Mouse (Mus musculus): ENCODE data around the gene Fadd. TPM values are rescaled to one million over a fixed set of nuclear protein-coding genes. Genes with fewer than 3 reads are reported as not detected.

Gene Fadd
- polyA plus RNA-seq, 1 experiment from 2014 or later = 11.7 TPM

- DNase-seq (ENCODE audit: low spot score) = no peak
- 64% methylated on average over 4 of the region's 4 CpGs for WGBS
- ATAC-seq (replicated peaks; ENCODE audit: low FRiP score) = no peak
- Histone ChIP-seq H3K4me2 (no peak overlapping the region), H3K36me3 (ENCODE audit: control insufficient read depth, insufficient read depth, low read length) (no peaks in the 10 kb centered on the region), H3K4me1 (replicated peaks; ENCODE audit: control insufficient read depth, insufficient read depth, low read length) (no peaks in the 10 kb centered on the region), H3K27ac (ENCODE audit: low read depth, low read length) (no peak overlapping the region), H3K4me3 (ENCODE audit: low read depth, low read length) (no peak overlapping the region), H3K27me3 (replicated peaks; ENCODE audit: control insufficient read depth, insufficient read depth, low read length) (no peaks in the 10 kb centered on the region; the same call in 1 of the 2 replicates), H3K9me3 (ENCODE audit: control insufficient read depth, low read length) (no peaks in the 10 kb centered on the region), H3K9ac (ENCODE audit: low read depth, low read length) (no peak overlapping the region)
Measured at GRCm38 (mm10) chr7:144612829-144613228, 30.6 kb upstream of the Fadd start.

GRCm38 (mm10) chr7:144612351-144612750 lies 30.1 kb upstream of the Fadd start:
- H3K4me3 ChIP-seq (ENCODE audit: low read depth, low read length) = no peak overlapping the region
- no peaks in the 10 kb centered on the region; the same call in 1 of the 2 replicates for H3K27me3 ChIP-seq (replicated peaks; ENCODE audit: control insufficient read depth, insufficient read depth, low read length)
- no peak overlapping the region for H3K27ac ChIP-seq (ENCODE audit: low read depth, low read length)
- no peak overlapping the region for H3K4me2 ChIP-seq
- H3K9me3 ChIP-seq (ENCODE audit: control insufficient read depth, low read length) = no peaks in the 10 kb centered on the region
- no peak overlapping the region for H3K9ac ChIP-seq (ENCODE audit: low read depth, low read length)
- DNase-seq (ENCODE audit: low spot score) = no peak
- 68% methylated on average over 4 of the region's 4 CpGs for WGBS
- no peaks in the 10 kb centered on the region for H3K36me3 ChIP-seq (ENCODE audit: control insufficient read depth, insufficient read depth, low read length)
- H3K4me1 ChIP-seq (replicated peaks; ENCODE audit: control insufficient read depth, insufficient read depth, low read length) = no peaks in the 10 kb centered on the region
- ATAC-seq (replicated peaks; ENCODE audit: low FRiP score) = no peak

- no peak overlapping the region for H3K27ac ChIP-seq (ENCODE audit: low read depth, low read length)
- no peaks in the 10 kb centered on the region for H3K9me3 ChIP-seq (ENCODE audit: control insufficient read depth, low read length)
- H3K4me1 ChIP-seq (replicated peaks; ENCODE audit: control insufficient read depth, insufficient read depth, low read length) = no peaks in the 10 kb centered on the region
- DNase-seq (ENCODE audit: low spot score) = no peak
- no peak overlapping the region for H3K9ac ChIP-seq (ENCODE audit: low read depth, low read length)
- no peaks in the 10 kb centered on the region for H3K36me3 ChIP-seq (ENCODE audit: control insufficient read depth, insufficient read depth, low read length)
- H3K27me3 ChIP-seq (replicated peaks; ENCODE audit: control insufficient read depth, insufficient read depth, low read length) = no peaks in the 10 kb centered on the region; the same call in 1 of the 2 replicates
- no peak overlapping the region for H3K4me2 ChIP-seq
- ATAC-seq (replicated peaks; ENCODE audit: low FRiP score) = no peak
- WGBS = 84% methylated on average over 16 of the region's 16 CpGs
- H3K4me3 ChIP-seq (ENCODE audit: low read depth, low read length) = no peak overlapping the region
Measured at GRCm38 (mm10) chr7:144611595-144611994, 29.3 kb upstream of the Fadd start.

GRCm38 (mm10) chr7:144609568-144609967 lies 27.3 kb upstream of the Fadd start:
- Histone ChIP-seq H3K4me1 (replicated peaks; ENCODE audit: control insufficient read depth, insufficient read depth, low read length) (no peaks in the 10 kb centered on the region), H3K36me3 (ENCODE audit: control insufficient read depth, insufficient read depth, low read length) (no peaks in the 10 kb centered on the region), H3K9ac (ENCODE audit: low read depth, low read length) (no peak overlapping the region), H3K9me3 (ENCODE audit: control insufficient read depth, low read length) (no peaks in the 10 kb centered on the region), H3K27ac (ENCODE audit: low read depth, low read length) (no peak overlapping the region), H3K4me3 (ENCODE audit: low read depth, low read length) (no peak overlapping the region), H3K4me2 (no peak overlapping the region), H3K27me3 (replicated peaks; ENCODE audit: control insufficient read depth, insufficient read depth, low read length) (no peaks in the 10 kb centered on the region; the same call in 1 of the 2 replicates)
- ATAC-seq (replicated peaks; ENCODE audit: low FRiP score) = no peak
- WGBS = 75% methylated on average over 7 of the region's 7 CpGs
- DNase-seq (ENCODE audit: low spot score) = no peak

DNA sequence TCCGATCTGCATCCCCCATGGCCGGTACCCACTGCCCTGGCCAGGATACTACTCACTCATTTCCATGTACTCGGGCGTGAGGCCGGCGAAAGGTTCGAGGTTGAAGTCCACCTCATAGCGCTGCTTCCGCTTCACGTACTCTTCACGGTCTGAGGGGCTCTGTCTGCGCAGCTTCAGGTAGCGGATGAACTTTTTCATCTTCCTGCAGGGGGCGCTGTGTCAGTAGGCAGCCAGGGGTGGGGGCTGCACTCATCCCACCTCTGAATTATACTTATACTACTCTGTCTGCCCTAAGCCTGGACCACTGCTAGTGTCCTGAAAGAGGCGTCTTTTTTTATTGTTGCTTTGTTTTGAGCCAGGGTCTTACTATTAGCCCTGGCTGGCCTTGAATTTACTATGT lies 25.6 kb upstream of the Fadd start:
- no peak for ATAC-seq (replicated peaks; ENCODE audit: low FRiP score)
- Histone ChIP-seq H3K36me3 (ENCODE audit: control insufficient read depth, insufficient read depth, low read length) (no peaks in the 10 kb centered on the region), H3K4me2 (no peak overlapping the region), H3K9ac (ENCODE audit: low read depth, low read length) (no peak overlapping the region), H3K4me1 (replicated peaks; ENCODE audit: control insufficient read depth, insufficient read depth, low read length) (no peaks in the 10 kb centered on the region), H3K4me3 (ENCODE audit: low read depth, low read length) (no peak overlapping the region), H3K27me3 (replicated peaks; ENCODE audit: control insufficient read depth, insufficient read depth, low read length) (no peaks in the 10 kb centered on the region; the same call in 1 of the 2 replicates), H3K27ac (ENCODE audit: low read depth, low read length) (no peak overlapping the region), H3K9me3 (ENCODE audit: control insufficient read depth, low read length) (no peaks in the 10 kb centered on the region)
- WGBS = 83% methylated on average over 15 of the region's 15 CpGs
- DNase-seq (ENCODE audit: low spot score) = no peak

GRCm38 (mm10) chr7:144604735-144605134 lies 22.5 kb upstream of the Fadd start:
- H3K9ac ChIP-seq (ENCODE audit: low read depth, low read length) = no peak overlapping the region
- H3K4me2 ChIP-seq = no peak overlapping the region
- H3K27ac ChIP-seq (ENCODE audit: low read depth, low read length) = no peak overlapping the region
- 58% methylated on average over 4 of the region's 4 CpGs for WGBS
- no peaks in the 10 kb centered on the region for H3K36me3 ChIP-seq (ENCODE audit: control insufficient read depth, insufficient read depth, low read length)
- DNase-seq (ENCODE audit: low spot score) = no peak
- no peak for ATAC-seq (replicated peaks; ENCODE audit: low FRiP score)
- no peaks in the 10 kb centered on the region for H3K27me3 ChIP-seq (replicated peaks; ENCODE audit: control insufficient read depth, insufficient read depth, low read length)
- no peaks in the 10 kb centered on the region for H3K4me1 ChIP-seq (replicated peaks; ENCODE audit: control insufficient read depth, insufficient read depth, low read length)
- H3K9me3 ChIP-seq (ENCODE audit: control insufficient read depth, low read length) = no peaks in the 10 kb centered on the region
- H3K4me3 ChIP-seq (ENCODE audit: low read depth, low read length) = no peak overlapping the region

GRCm38 (mm10) chr7:144604291-144604690 lies 22.0 kb upstream of the Fadd start:
- Histone ChIP-seq H3K36me3 (ENCODE audit: control insufficient read depth, insufficient read depth, low read length) (no peaks in the 10 kb centered on the region), H3K27ac (ENCODE audit: low read depth, low read length) (no peak overlapping the region), H3K4me3 (ENCODE audit: low read depth, low read length) (no peak overlapping the region), H3K9me3 (ENCODE audit: control insufficient read depth, low read length) (no peaks in the 10 kb centered on the region), H3K4me1 (replicated peaks; ENCODE audit: control insufficient read depth, insufficient read depth, low read length) (no peaks in the 10 kb centered on the region), H3K4me2 (no peak overlapping the region), H3K27me3 (replicated peaks; ENCODE audit: control insufficient read depth, insufficient read depth, low read length) (no peaks in the 10 kb centered on the region), H3K9ac (ENCODE audit: low read depth, low read length) (no peak overlapping the region)
- ATAC-seq (replicated peaks; ENCODE audit: low FRiP score) = no peak
- 87% methylated on average over 2 of the region's 2 CpGs for WGBS
- no peak for DNase-seq (ENCODE audit: low spot score)

DNA sequence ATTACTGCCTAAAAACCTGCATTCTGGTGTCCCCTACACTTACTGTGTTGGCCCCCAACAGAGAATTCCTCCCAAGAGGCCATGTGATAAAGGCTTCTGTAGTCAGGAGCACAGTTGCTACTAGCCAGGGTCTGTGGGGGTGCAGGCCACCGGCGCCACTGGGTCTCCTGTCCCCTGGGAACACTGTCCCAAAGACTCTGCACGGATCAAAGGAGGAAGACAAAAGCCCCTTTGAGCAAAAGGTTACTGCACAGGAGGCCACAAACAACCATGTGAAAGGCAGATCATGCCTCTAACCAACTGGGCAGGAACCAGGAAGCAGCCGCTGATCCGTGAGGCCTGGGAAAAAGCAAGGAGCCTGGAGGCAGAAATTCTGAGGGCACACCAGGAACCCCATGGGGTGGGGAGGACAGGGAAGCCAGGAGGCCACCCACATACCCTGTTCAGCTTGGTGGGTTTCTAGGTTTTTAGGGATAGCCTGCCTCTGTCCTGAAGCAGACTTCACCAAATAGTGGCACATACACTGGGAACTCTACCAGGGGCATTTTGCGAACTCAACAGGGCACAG lies 18.2 kb upstream of the Fadd start:
- Histone ChIP-seq H3K9me3 (ENCODE audit: control insufficient read depth, low read length) (no peaks in the 10 kb centered on the region), H3K4me3 (ENCODE audit: low read depth, low read length) (no peak overlapping the region), H3K4me1 (replicated peaks; ENCODE audit: control insufficient read depth, insufficient read depth, low read length) (no peaks in the 10 kb centered on the region), H3K9ac (ENCODE audit: low read depth, low read length) (no peak overlapping the region), H3K27ac (ENCODE audit: low read depth, low read length) (no peak overlapping the region), H3K4me2 (no peak overlapping the region), H3K36me3 (ENCODE audit: control insufficient read depth, insufficient read depth, low read length) (no peaks in the 10 kb centered on the region), H3K27me3 (replicated peaks; ENCODE audit: control insufficient read depth, insufficient read depth, low read length) (no peaks in the 10 kb centered on the region)
- DNase-seq (ENCODE audit: low spot score) (no peak), ATAC-seq (replicated peaks; ENCODE audit: low FRiP score) (no peak)
- WGBS = 70% methylated on average over 6 of the region's 6 CpGs

GRCm38 (mm10) chr7:144589508-144589907 lies 7.2 kb upstream of the Fadd start:
- Histone ChIP-seq H3K27ac (ENCODE audit: low read depth, low read length) (no peak overlapping the region), H3K36me3 (ENCODE audit: control insufficient read depth, insufficient read depth, low read length) (no peaks in the 10 kb centered on the region), H3K4me3 (ENCODE audit: low read depth, low read length) (no peak overlapping the region), H3K9ac (ENCODE audit: low read depth, low read length) (no peak overlapping the region), H3K27me3 (replicated peaks; ENCODE audit: control insufficient read depth, insufficient read depth, low read length) (peaks cover 2% of the 10 kb centered on the region; the same call in 1 of the 2 replicates), H3K4me1 (replicated peaks; ENCODE audit: control insufficient read depth, insufficient read depth, low read length) (no peaks in the 10 kb centered on the region), H3K9me3 (ENCODE audit: control insufficient read depth, low read length) (no peaks in the 10 kb centered on the region), H3K4me2 (no peak overlapping the region)
- 72% methylated on average over 3 of the region's 3 CpGs for WGBS
- no peak for DNase-seq (ENCODE audit: low spot score)
- ATAC-seq (replicated peaks; ENCODE audit: low FRiP score) = no peak
